In genomic region chr19:58186558-58186957, GRCm38 (mm10) we compare ENCODE assay signal across 10 mouse cellular contexts.
DNase-seq lines count a peak whose midpoint lies in the region; ATAC-seq and TF ChIP-seq lines count a peak whose summit lies in the region.
"Had no signal": no experiment of that assay in that cellular context is flagged by ENCODE, and none has a peak within 500 bp of the region (broad histone marks: within the 10 kb centered on the region; RNA-seq: fewer than 3 reads in every experiment).

No protein-coding gene starts in this region.

- WGBS in heart, adult 2 months = 34% methylated on average over 4 of the region's 4 CpGs
- 38% methylated on average over 4 of the region's 4 CpGs for WGBS in limb, embryonic 13.5 days

- H3K27me3 ChIP-seq in heart, adult 2 months (ENCODE audit: control insufficient read depth, insufficient read depth, low read length) = no peaks in the 10 kb centered on the region
- H3K27me3 ChIP-seq in limb, embryonic 13.5 days = peaks cover 3% of the 10 kb centered on the region; the same call in 1 of the 2 replicates

- H3K9ac ChIP-seq in heart, adult 2 months (ENCODE audit: low read depth, low read length) = no peak overlapping the region
- H3K9ac ChIP-seq in limb, embryonic 13.5 days = no peak overlapping the region
- H3K9ac ChIP-seq: liver, embryonic 14.5 days had no signal

- TF ChIP-seq EP300 in heart, adult 2 months (IDR thresholded peaks at IDR 0.05; ENCODE audit: insufficient read depth, low read depth, low read length) = no peak

- intact Hi-C loops in heart, adult 2 months (cut with DNase I) = no loop called here
- intact Hi-C loops in left cerebral cortex, postnatal 4 days (cut with DNase I) = no loop called here
- intact Hi-C loops in left cerebral cortex, adult 2 months (cut with DNase I) = no loop called here

- H3K36me3 ChIP-seq in heart, adult 2 months (ENCODE audit: control insufficient read depth, insufficient read depth, low read length) = no peaks in the 10 kb centered on the region
- no peaks in the 10 kb centered on the region for H3K36me3 ChIP-seq in limb, embryonic 13.5 days

- DNase-seq in adrenal gland, adult (ENCODE audit: inconsistent age in 2 of 2, low spot score in 1 of 2) = peak; percentile 10 to 20
- no peak for DNase-seq in adrenal gland, postnatal 4 days (ENCODE audit: low spot score in 2 of 2)
- peak; percentile 18 to 27 for DNase-seq in heart, adult 2 months
- DNase-seq in heart, adult 11 months = no peak
- peak; percentile 60 for DNase-seq in left cerebral cortex, postnatal 4 days
- DNase-seq in left cerebral cortex, adult 2 months (ENCODE audit: extremely low spot score in 1 of 2, low spot score in 2 of 2) = no peak
- DNase-seq in B cell, adult 2 months = no peak

- H3K79me2 ChIP-seq in heart, adult 2 months (replicated peaks; ENCODE audit: control insufficient read depth, insufficient read depth, low read length) = no peaks in the 10 kb centered on the region

- no peak overlapping the region for H3K4me2 ChIP-seq in limb, embryonic 13.5 days (replicated peaks)

- H3K4me3 ChIP-seq in heart, adult 2 months = no peak overlapping the region
- no peak overlapping the region for H3K4me3 ChIP-seq in left cerebral cortex, adult 2 months
- H3K4me3 ChIP-seq in limb, embryonic 13.5 days = no peak overlapping the region

- ATAC-seq in limb, embryonic 13.5 days (ENCODE audit: low FRiP score, low read depth) = peak; percentile 48; the same call in 1 of the 2 replicates
- ATAC-seq: intestine, postnatal 0 days had no signal

- TF ChIP-seq CTCF in heart, adult 2 months (IDR thresholded peaks at IDR 0.05) = no peak
- TF ChIP-seq CTCF in left cerebral cortex, adult 2 months (IDR thresholded peaks at IDR 0.05) = no peak

- H3K27ac ChIP-seq in heart, adult 2 months = no peak overlapping the region
- H3K27ac ChIP-seq in left cerebral cortex, adult 2 months = no peak overlapping the region
- H3K27ac ChIP-seq in limb, embryonic 13.5 days = peak overlapping the region; percentile 22; the same call in 1 of the 2 replicates
- H3K27ac ChIP-seq: liver, embryonic 14.5 days had no signal

- no peaks in the 10 kb centered on the region for H3K4me1 ChIP-seq in heart, adult 2 months (ENCODE audit: control insufficient read depth, insufficient read depth, low read length)
- peaks cover 15% of the 10 kb centered on the region for H3K4me1 ChIP-seq in limb, embryonic 13.5 days

- H3K9me3 ChIP-seq in limb, embryonic 13.5 days = no peaks in the 10 kb centered on the region

- no peak for TF ChIP-seq POLR2A in heart, adult 2 months (IDR thresholded peaks at IDR 0.05; ENCODE audit: insufficient read depth, low read depth, low read length)

Comparison
In these comparisons a context has a peak if more than half of its experiments do, and no peak if none do; other contexts are left out.
1. DNase-seq: peak in adrenal gland, adult (2 of 2), heart, adult 2 months (2 of 2) and left cerebral cortex, postnatal 4 days (single experiment); none in adrenal gland, postnatal 4 days (0 of 2), heart, adult 11 months (single experiment), left cerebral cortex, adult 2 months (0 of 2) and B cell, adult 2 months (0 of 2).